Mouse (Mus musculus): ENCODE results near the gene Mroh3.
A peak's percentile ranks its signal among the peaks of the same experiment; 100 is the strongest.

Mroh3 gene

DNA sequence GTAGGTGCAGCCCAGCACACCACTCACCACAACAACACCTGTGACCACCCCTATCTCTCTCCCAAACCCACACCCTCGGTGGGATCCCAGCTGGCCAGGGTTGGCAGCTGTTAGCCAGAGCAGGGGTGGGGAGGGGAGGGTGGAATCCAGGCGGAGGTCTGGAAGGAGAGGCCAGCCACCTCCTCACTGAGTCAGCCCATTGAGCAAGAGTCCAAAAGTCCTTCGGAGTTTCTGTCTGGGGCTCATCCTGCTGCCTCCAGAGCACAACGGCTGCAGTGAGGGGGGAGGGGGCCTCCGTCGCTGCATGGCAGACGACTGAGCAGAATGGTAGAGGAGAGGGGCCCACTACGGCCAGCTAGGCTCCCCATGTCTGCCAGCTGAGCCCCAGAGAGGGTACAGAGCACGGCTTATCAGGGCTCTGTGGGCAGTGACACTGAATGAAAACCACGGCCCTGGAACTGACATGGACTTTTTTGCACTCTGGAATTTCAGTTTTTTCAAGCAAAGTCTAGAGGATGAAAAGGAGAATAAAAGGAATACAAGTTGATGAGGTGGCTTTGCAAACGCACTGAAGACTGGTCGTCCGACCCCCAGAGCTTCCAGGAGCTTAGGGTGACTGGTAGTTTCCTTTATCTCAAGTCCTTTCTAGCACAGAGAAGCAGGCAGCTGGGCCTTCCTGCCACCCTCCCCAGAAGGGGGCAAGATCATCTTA lies 15.9 kb upstream of the Mroh3 start:
- DNase-seq (ENCODE audit: low spot score) = no peak

DNA sequence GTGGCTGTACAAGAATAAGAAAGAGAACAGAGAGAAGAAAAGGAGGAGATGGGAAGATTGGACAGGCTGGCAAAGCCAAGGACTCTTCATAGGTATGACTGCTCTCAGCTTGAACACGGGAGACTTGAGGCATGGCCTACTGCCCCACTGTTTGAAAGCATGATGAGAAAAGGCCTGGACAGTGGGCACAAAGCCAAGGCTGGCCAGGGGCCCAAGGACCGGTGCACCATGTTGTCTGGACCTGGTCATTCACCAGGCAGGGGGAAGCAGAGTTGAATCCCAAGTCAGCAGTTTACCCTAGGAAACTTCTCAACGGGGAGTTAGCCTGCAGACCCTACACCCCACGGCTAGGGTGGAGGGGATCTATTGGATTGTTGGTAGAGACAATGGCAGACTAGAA lies 15.2 kb upstream of the Mroh3 start:
- DNase-seq (ENCODE audit: low spot score) = peak; percentile 38

DNA sequence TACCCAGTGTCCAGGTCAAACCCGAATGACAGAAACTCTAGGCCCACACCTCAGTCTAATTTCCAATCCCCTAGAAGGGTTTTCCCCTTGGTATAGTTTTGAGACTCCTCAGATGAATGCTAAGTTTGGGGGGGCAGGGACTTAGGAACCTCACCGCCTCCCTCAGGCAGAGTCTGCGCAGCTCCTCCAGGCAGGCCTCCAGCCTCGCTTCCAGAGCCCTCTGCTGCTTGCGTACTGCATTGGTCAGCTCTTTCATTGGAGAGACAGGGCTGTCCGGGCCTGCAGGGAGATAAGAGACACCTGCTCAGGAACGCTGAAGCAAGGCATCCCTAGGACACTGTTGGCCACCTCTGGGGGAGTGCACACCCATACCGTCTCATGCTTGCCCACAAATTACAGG lies 14.0 kb upstream of the Mroh3 start:
- DNase-seq (ENCODE audit: low spot score) = no peak

GRCm38 (mm10) chr1:136225846-136226245 lies 13.2 kb upstream of the Mroh3 start:
- DNase-seq (ENCODE audit: low spot score) = no peak

DNA sequence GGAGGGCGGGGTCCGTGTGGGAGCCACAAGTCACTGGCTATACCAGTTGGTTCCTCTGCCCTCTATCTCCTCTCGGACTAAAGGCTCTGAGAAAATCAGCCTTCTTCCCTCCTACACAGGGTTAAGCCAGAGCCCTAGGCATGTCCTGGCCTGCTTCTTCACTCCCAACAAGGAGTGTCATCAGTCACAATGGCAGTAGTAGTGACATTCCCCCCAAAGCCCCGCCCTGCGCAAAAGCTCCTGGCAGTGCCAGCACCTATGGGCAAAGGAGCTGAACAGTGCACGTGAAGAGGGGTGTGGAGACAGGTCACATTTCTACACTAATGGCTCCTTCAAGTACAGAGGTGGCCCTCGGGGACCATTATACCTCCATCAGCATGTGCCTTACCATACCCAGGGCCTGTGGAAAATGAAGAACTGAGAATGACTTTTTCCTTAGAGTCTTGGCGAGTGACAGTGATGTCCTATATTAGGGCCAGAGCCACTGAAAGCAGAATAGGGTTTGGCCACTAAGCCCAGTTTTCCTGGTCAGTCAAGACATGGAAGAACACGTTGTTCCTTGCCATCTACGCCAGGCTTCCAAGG lies 11.2 kb upstream of the Mroh3 start:
- DNase-seq (ENCODE audit: low spot score) = no peak

- DNase-seq (ENCODE audit: low spot score) = no peak
Observed at GRCm38 (mm10) chr1:136222386-136222785, 9.8 kb upstream of the Mroh3 start.

DNA sequence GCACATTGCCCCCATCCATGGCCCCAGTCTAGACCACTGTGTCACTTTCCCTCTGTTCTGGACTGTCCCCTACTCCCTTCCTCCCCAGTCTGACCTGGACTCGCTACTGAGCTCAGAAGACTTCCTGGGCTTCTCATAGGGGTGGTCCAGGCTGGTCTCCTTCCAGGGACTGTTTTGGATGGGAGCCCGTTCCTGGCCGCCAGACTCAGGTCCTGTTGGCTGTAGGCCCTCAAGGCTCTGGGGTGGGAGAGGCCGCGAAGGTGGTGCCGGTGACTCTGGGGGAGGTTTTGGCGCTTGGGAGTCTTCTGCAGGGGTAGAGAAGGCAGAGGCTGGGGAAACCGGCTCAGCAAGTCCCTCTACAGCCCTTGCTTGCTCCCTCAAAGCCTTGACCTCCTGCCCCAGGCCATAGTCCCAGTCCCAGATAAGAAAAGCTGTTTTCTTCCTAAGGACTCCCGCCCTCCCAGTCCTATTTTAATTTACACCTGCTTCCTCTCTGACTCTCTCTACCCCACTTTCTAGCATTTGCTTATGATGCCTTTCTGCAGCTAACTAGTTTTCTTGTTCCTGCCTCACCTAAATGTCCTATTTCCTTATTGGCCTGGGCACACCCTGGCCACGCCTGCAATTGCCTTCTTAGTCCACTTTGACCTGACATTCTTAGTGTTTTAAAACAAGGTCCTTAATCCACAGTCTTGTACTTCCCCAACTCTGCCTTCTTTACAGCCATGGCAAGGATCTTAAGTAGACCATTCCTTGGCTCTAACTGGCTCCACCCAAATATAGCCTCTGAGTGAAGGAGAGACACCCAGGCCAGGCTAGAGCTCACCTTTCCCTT lies 7.6 kb upstream of the Mroh3 start:
- DNase-seq (ENCODE audit: low spot score) = peak; percentile 40

DNA sequence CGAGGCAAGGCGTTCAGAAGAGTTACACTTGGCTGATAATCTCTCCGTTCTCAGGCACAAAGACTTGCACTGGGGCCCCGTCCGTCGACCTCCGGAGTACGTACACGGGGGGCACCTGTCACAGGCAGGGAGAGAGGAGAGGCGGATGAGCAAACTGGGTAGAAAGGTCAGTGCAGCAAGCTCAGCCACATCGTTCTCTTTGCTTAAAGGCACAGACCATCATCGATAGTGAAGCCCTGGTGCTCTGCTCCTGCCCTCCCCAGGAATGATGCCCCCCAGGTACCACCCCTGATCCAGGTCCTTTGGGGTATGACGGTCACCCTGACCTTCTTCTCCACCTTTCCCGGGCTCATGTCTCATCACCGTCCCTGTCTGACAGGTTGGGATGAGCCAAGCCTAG lies 1.7 kb upstream of the Mroh3 start:
- DNase-seq (ENCODE audit: low spot score) = no peak

- DNase-seq (ENCODE audit: low spot score) = no peak
Observed at GRCm38 (mm10) chr1:136190033-136190432, 22.6 kb downstream of the Mroh3 start.

DNA sequence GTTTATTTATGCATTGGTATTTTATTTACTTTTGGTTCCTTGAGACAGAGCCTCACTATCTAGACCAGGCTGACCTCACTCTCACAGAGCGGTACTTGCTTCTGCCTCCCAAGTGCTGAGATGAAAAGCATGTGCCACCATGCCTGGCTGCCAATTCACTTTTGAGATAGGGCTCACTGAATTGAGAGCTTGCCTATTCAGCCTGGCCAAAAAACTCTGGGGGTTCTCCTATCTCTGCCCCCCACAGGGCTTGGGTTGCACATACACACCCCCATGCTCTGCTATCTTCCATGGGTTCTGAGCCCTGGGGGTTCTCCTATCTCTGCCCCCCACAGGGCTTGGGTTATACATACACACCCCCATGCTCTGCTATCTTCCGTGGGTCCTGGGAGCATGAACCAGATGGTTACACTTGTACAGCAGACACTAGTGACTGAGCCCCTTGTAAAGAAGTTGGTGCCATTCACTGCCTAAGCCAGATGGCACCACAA lies 33.1 kb downstream of the Mroh3 start:
- no peak for DNase-seq (ENCODE audit: low spot score)

DNA sequence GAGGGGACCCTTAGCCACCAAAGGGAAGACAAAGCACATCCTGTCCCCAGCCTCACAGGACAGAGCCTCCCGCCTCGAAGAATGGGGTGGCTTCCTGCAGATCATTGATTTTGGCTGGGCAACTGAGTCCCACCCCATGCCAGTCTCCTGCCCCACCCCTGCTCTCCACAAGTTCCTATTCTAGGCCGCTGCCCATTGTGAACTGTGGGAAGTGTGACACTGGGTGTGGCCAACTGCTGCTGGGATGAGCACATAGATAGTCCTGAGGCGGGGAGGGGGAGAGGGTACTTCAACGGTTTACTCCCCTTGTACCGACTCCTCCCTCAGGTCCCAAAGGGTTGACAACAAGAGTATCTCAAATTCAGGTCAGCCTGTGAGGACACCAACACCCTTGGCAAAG lies 33.9 kb downstream of the Mroh3 start:
- DNase-seq (ENCODE audit: low spot score) = no peak

- DNase-seq (ENCODE audit: low spot score) = peak; percentile 26
Observed at GRCm38 (mm10) chr1:136177085-136177484, 35.5 kb downstream of the Mroh3 start.

DNA sequence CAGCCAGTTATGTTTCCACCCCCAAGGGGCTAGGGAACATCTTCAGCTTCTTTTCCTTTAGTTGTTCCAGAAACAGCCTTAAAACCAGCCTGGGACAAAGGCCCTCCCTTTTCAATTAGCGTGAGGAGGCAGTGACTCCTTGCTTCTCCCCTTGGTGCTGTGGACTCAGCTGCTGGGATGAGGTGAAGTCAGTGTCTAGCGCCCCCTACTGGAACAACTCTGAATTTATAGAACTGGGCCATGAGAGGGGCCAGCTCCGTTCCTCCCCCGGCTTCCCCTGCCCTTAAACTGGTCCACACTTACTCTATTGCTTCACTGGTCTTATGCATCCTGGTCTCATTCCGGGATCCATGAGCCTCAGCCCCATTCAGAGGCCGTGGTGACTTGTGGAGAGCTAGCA lies 37.4 kb downstream of the Mroh3 start:
- no peak for DNase-seq (ENCODE audit: low spot score)

DNA sequence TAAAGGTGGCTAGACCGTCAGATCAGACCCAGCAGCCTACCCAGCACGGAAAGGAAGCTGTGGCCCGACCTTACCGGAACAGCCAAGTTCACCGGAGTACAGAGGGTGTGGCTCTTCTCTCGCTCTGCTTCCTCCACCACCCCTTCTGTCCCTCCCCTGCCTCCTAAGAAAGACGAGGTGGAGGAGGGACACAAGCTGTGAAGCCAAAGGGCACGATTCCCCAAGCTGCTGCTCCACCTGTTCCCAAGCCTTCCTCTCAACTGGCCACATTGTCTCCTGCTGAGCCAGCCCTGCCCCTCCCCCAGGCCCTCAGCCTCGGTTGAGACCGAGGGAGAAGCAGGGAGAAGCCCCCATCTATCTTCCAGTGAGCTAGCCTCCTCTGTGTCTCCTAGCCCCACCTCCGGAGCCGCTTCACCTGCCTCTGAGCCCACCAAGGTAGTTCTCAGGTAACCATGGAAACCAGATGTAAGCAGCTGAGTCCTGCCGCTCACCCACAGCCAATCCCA lies 38.5 kb downstream of the Mroh3 start:
- no peak for DNase-seq (ENCODE audit: low spot score)

- no peak for DNase-seq (ENCODE audit: low spot score)
Observed at GRCm38 (mm10) chr1:136172696-136173095, 39.9 kb downstream of the Mroh3 start.

DNA sequence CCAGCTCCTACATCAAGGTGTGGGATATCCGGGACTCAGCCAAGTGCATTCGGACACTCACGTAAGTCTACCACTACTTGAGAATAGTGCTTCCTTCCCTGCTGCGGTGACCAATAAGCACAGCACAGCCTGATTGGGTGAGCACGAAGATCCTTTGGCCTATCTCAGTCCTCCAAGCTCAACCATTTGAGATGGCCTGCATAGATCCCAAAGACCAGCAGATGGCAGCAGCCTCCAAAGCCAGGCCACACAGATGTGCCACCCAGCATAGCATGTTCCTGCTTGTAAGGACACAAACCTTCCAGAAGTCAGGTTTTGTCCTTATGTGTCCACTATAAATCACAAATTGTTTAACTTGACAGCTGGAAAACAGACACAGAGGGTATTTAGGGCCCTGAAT lies 42.5 kb downstream of the Mroh3 start:
- DNase-seq (ENCODE audit: low spot score) = peak; percentile 69

DNA sequence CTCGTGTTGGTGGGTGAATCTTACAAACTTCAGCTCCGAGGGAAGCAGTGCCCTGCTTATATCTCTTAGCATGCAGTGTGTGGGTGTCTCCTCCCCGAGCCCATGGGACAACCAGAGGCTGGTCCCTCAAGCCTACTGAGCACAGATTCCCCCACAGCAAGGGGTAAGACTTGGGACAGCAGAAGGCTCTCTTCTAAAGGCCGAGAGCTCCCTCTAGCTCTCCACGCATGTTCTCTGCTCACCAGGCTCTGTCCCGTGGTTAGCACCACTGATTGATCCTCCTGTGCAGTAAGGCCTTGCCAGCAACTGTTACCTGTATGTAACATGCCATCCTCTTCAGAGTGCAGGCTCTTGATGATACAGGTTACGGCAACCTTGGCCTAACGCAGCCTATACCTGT lies 45.0 kb downstream of the Mroh3 start:
- peak; percentile 31 for DNase-seq (ENCODE audit: low spot score)

DNA sequence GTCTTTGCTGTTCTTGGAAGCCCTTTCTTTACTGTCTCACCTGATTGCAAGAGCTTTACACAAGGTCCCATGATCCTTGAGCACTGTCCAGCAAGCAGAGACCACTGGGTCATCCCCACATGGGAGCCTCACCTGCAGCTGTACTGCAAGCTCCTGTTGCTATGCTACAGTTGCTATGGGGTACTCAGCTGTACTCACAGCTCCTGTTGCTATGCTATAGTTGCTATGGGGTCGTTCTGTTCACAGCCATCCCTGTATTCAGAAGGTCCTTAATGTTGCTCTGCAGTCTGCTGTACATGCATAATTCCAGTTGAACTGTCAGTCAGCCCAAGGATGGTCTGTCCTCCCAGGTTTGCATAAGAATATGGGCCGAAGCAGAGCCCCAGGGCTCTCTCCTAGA lies 47.2 kb downstream of the Mroh3 start:
- DNase-seq (ENCODE audit: low spot score) = no peak

- DNase-seq (ENCODE audit: low spot score) = no peak
Observed at GRCm38 (mm10) chr1:136161333-136161921, 51.2 kb downstream of the Mroh3 start.

GRCm38 (mm10) chr1:136160930-136161329 lies 51.7 kb downstream of the Mroh3 start:
- no peak for DNase-seq (ENCODE audit: low spot score)

DNA sequence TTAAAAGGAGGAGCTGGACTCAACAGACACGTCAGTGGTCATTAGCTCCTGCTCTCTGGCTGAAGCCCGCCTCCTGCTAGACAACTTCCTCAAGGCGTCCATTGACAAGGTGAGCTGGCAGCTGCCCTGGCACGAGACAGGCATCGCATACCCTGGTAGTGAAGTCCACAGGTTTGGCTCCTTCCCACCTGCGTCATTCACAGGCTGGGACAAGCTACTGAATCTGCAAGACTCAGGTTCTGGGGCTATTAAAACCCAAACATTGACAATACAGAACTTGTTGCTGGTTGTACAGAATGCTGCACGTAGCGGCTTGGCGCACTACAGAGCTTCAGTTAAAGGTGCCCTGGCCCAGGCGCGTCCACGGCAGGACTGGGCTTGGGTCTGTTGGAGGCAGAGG lies 52.3 kb downstream of the Mroh3 start:
- no peak for DNase-seq (ENCODE audit: low spot score)

GRCm38 (mm10) chr1:136159830-136160229 lies 52.8 kb downstream of the Mroh3 start:
- no peak for DNase-seq (ENCODE audit: low spot score)

All from ovary, postnatal 36 days (tissue).